Mouse (Mus musculus): Measurements from ENCODE around the gene Kctd20.
"Not testable (repeated sequence)": the region's sequence is repeated elsewhere in the genome, so short reads cannot be mapped to it uniquely, and the experiment has no call there.

Kctd20 gene

GRCm38 (mm10) chr17:28982591-28982990 is 30.8 kb downstream of the Kctd20 start:
- DNase-seq (ENCODE audit: low read depth, low spot score): no peak

- no peak for DNase-seq (ENCODE audit: low read depth, low spot score)
Observed at GRCm38 (mm10) chr17:28984724-28985420, 33.1 kb downstream of the Kctd20 start.

- no peak for DNase-seq (ENCODE audit: low read depth, low spot score)
Observed at GRCm38 (mm10) chr17:28986833-28987232, 35.1 kb downstream of the Kctd20 start.

- no peak for DNase-seq (ENCODE audit: low read depth, low spot score)
Observed at GRCm38 (mm10) chr17:28987713-28988112, 36.0 kb downstream of the Kctd20 start.

GRCm38 (mm10) chr17:28988291-28988690 is 36.5 kb downstream of the Kctd20 start:
- no peak for DNase-seq (ENCODE audit: low read depth, low spot score)

- DNase-seq (ENCODE audit: low read depth, low spot score): no peak
Observed at GRCm38 (mm10) chr17:28988996-28989395, 37.2 kb downstream of the Kctd20 start.

- no peak for DNase-seq (ENCODE audit: low read depth, low spot score)
Observed at GRCm38 (mm10) chr17:28990060-28990459, 38.3 kb downstream of the Kctd20 start.

GRCm38 (mm10) chr17:28991286-28991685 is 39.5 kb downstream of the Kctd20 start:
- no peak for DNase-seq (ENCODE audit: low read depth, low spot score)

GRCm38 (mm10) chr17:28992105-28992504 is 40.4 kb downstream of the Kctd20 start:
- DNase-seq (ENCODE audit: low read depth, low spot score): no peak

GRCm38 (mm10) chr17:28993004-28993403 is 41.3 kb downstream of the Kctd20 start:
- not testable (repeated sequence) for DNase-seq (ENCODE audit: low read depth, low spot score)

GRCm38 (mm10) chr17:28994615-28995014 is 42.9 kb downstream of the Kctd20 start:
- no peak for DNase-seq (ENCODE audit: low read depth, low spot score)

GRCm38 (mm10) chr17:29000465-29000864 is 48.7 kb downstream of the Kctd20 start:
- DNase-seq (ENCODE audit: low read depth, low spot score): no peak

GRCm38 (mm10) chr17:29003740-29004139 is 52.0 kb downstream of the Kctd20 start:
- no peak for DNase-seq (ENCODE audit: low read depth, low spot score)

- no peak for DNase-seq (ENCODE audit: low read depth, low spot score)
Observed at GRCm38 (mm10) chr17:29005002-29005401, 53.3 kb downstream of the Kctd20 start.

- DNase-seq (ENCODE audit: low read depth, low spot score): no peak
Observed at GRCm38 (mm10) chr17:29006812-29007211, 55.1 kb downstream of the Kctd20 start.

GRCm38 (mm10) chr17:29007243-29007640 is 55.5 kb downstream of the Kctd20 start:
- DNase-seq (ENCODE audit: low read depth, low spot score): no peak

- DNase-seq (ENCODE audit: low read depth, low spot score): peak; percentile 81
Observed at GRCm38 (mm10) chr17:29007641-29008325, 56.0 kb downstream of the Kctd20 start, which contains the start of gene Stk38. Gene Stk38 (minus strand): TSS chr17:29007995.

- no peak for DNase-seq (ENCODE audit: low read depth, low spot score)
Observed at GRCm38 (mm10) chr17:29008326-29008650, 56.5 kb downstream of the Kctd20 start.

GRCm38 (mm10) chr17:29009181-29009580 is 57.4 kb downstream of the Kctd20 start:
- no peak for DNase-seq (ENCODE audit: low read depth, low spot score)

- DNase-seq (ENCODE audit: low read depth, low spot score): no peak
Observed at GRCm38 (mm10) chr17:29014235-29014634, 62.5 kb downstream of the Kctd20 start.

- no peak for DNase-seq (ENCODE audit: low read depth, low spot score)
Observed at GRCm38 (mm10) chr17:29015638-29016037, 63.9 kb downstream of the Kctd20 start.

GRCm38 (mm10) chr17:29016705-29017104 is 65.0 kb downstream of the Kctd20 start:
- DNase-seq (ENCODE audit: low read depth, low spot score): no peak

GRCm38 (mm10) chr17:29018292-29018984 is 66.7 kb downstream of the Kctd20 start:
- DNase-seq (ENCODE audit: low read depth, low spot score): no peak

Data from embryo, embryonic 11.5 days (tissue).